Comparison of ENCODE assay signal across 18 mouse cellular contexts in genomic region chr6:32122584-32123265, GRCm38 (mm10).
"Had no signal": no experiment of that assay in that cellular context is flagged by ENCODE, and none has a peak within 500 bp of the region (broad histone marks: within the 10 kb centered on the region; RNA-seq: fewer than 3 reads in every experiment).

No protein-coding gene starts in this region.

- H3K4me3 ChIP-seq: midbrain, embryonic 10.5 days; midbrain, embryonic 12.5 days; myocyte; neural tube, embryonic 13.5 days; neural tube, embryonic 15.5 days had no signal

- H3K27ac ChIP-seq: midbrain, embryonic 10.5 days; midbrain, embryonic 12.5 days; neural tube, embryonic 13.5 days; neural tube, embryonic 15.5 days had no signal

- ATAC-seq: midbrain, embryonic 16.5 days had no signal

- DNase-seq: lung, embryonic 14.5 days; lung, postnatal 10 days; lung, postnatal 4 days; midbrain, embryonic 14.5 days; retina, postnatal 1 day; right cerebral cortex, adult 18-20 months; right cerebral cortex, postnatal 25 days; right cerebral cortex, postnatal 4 days; spleen, adult 18-20 months; thymus, adult 18-20 months; thymus, postnatal 14 days; thymus, postnatal 36 days had no signal
